Mouse (Mus musculus) cortical plate, adult 2 months (tissue): ENCODE measurements around the gene Stk11. TPM values are rescaled to one million over a fixed set of nuclear protein-coding genes. Genes with fewer than 3 reads are reported as not detected.

ENCODE experiments used
- H3K27ac ChIP-seq: fragments of 200-500 bp; 2 replicates; pipeline ENCODE4 v1.5.1; 2012; ENCODE audit warnings: low read length, control low read depth, inconsistent platforms; ENCODE audit not compliant: insufficient read depth
- H3K4me1 ChIP-seq: fragments of 200-500 bp; 2 replicates; pipeline ENCODE4 v1.6.1; 2011; ENCODE audit warnings: low read length; ENCODE audit not compliant: control insufficient read depth, insufficient read depth
- H3K4me3 ChIP-seq: fragments of 200-500 bp; 2 replicates; pipeline ENCODE4 v1.5.1; 2011; ENCODE audit warnings: mild to moderate bottlenecking, low read length, control low read depth; ENCODE audit not compliant: insufficient read depth
- CTCF ChIP-seq: fragments of 200-500 bp; IDR thresholded peaks from 2 replicates; pipeline ENCODE4 v1.5.1; 2011; ENCODE audit warnings: mild to moderate bottlenecking, control low read depth, low read length; ENCODE audit not compliant: insufficient read depth; ENCODE audit errors: extremely low read depth
- POLR2A ChIP-seq: fragments of 200-500 bp; IDR thresholded peaks from 2 replicates; pipeline ENCODE4 v1.6.1; 2011; ENCODE audit warnings: mild to moderate bottlenecking, low read length, control low read depth; ENCODE audit not compliant: insufficient read depth; ENCODE audit errors: extremely low read depth
- polyA plus RNA-seq: library from polyadenylated mRNA; depleted of rRNA; stranded (reverse); fragments of >200 nt; gene quantifications from 2 replicates; pipeline ENCODE4 v1.2.3, GENCODE M21; 2012; rRNA removed

The Stk11 gene
- 91.8 and 94.2 TPM in 2 replicates for polyA plus RNA-seq

DNA sequence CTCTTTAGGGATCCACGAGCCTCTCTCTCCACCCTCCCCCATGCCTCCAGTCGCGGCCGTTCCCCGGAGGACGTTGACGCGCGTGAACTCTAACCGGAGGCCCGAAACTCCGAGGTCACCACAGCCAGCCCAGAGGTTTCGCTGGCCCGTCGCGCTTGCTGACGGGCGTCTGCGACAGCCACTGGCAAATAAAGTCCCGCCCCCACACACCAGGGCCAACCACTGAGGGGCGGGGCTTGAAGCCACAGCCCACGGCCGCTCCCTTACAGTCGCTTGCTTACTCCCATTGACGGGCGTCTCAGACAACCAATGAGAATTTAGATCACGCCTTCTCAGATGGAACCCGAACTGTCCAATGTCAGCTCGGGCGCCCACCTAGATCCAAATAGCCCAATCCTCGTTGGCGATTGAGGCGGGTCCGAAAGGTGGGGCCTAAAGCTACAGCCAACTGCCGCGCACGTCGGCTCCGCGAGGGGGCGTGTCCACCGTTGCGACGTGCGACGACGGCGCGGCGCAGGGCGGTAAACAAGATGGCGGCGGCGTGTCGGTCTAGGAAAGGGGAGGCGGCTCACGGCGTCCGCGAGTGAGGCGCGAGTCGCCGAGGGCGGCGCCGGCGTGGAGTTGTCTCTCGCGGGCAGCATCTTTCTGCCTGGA lies at the start of gene Stk11:
Gene Stk11 (plus strand): TSS at position 514 of the 654 bp plus-strand sequence.
- Histone ChIP-seq H3K4me1 (peaks cover 3% of the 10 kb centered on the region), H3K4me3 (peak within 1 kb of the TSS; percentile 71), H3K27ac (peak within 1 kb of the TSS; percentile 68)
- no peak for TF ChIP-seq CTCF
- TF ChIP-seq POLR2A = peak; percentile 61; the same call in 1 of the 2 replicates

DNA sequence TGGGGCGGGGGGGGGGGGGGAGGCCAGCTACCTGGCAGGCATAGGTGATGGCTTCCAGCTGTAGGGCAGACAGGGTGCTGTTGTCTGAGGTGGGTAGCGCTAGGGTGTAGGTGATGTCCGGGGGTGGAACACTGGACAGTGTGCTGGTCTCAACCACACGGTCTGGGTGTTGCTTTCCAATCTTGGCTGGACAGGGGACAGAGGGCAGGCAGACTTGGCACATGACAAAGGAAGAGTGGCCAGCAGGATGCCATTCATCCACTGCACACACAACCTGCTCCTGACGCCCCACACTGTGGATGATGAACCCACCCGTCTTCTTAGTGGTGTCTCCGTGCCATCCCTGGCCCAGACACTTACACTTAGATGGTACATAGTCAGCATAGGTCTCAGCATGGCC lies 46.4 kb upstream of the Stk11 start:
- Histone ChIP-seq H3K27ac (no peak overlapping the region), H3K4me1 (peaks cover 4% of the 10 kb centered on the region), H3K4me3 (no peak overlapping the region)
- TF ChIP-seq POLR2A (no peak), CTCF (no peak)

DNA sequence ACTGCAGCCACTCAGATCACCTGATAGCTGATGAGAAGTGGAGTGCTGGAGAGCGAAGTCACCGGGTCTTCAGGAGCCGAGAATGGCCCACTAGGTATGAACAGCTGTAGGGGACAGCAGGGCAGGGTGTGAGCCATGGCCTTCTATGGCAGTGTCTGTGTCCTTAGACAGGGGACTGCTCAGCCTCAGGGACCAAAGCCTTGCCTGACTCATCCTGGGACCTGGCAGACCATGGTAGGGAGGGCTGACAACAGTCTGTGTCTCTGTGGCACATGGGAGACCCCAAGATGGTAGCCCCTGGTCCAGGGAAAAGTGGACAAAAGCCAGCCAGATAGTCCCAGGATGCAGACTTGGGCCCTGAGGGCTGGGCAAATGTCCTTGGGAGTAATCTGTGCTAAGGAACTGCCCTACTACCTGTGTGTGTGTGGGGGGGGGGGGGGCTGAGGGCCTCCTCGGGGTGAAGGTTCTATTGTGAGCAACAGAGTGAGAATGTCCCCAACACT lies 45.6 kb upstream of the Stk11 start:
- H3K4me1 ChIP-seq = peaks cover 4% of the 10 kb centered on the region
- no peak overlapping the region for H3K4me3 ChIP-seq
- H3K27ac ChIP-seq = no peak overlapping the region
- TF ChIP-seq CTCF = no peak
- TF ChIP-seq POLR2A = no peak

DNA sequence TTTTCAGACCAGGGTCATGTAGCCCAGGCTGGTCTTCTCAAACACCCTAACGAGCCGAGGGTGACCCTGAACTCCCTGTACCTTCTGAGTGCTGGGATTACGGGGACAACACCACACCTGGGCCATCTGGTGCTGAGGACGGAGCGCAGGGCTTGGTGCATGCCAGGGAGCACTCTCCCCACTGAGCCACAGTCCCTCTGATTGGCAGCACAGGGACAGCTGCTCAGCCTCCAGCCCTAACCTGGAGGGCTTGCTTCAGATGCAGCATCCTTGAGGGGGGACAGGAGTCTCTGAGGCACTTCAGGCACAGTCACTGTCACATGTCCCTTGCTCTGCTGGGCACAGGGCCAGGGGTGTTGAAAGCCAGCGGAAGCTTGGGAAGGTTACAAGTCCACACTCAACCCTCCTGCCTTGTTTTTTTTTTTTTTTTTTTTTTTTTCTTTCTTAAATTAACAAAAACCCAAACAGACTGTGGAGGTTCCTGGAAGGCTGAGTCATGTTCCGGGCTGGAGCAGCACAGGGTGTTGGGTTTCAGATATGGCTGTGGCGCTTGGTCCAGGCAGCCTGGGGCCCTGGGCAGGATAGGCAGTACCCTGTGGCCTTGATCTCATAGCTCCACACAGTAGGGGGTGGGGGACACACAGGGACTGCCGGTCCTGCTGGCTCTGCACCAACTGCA lies 44.6 kb upstream of the Stk11 start:
- H3K4me1 ChIP-seq = peaks cover 4% of the 10 kb centered on the region
- peak overlapping the region; percentile 19; the same call in 1 of the 2 replicates for H3K27ac ChIP-seq
- H3K4me3 ChIP-seq = no peak overlapping the region
- no peak for TF ChIP-seq POLR2A
- TF ChIP-seq CTCF = no peak

DNA sequence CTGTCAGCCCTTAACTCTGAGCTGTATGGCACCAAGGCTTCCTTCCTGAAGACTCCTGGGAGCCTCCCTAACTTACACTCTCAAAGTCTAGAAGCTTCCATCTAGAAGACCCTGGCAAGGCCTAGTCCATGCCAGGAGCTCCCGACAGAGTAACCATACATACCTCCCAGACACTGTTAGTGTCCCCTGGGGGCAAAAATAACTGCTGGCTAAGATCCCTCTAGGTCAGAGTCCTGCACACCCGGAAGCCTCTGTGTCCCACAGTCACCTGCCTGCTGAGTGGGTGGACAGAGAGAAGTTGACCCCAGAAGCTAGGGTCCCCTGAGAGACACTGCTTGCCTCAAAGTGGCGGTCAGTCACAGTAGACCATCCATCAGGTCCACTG lies 44.1 kb upstream of the Stk11 start:
- Histone ChIP-seq H3K27ac (peak overlapping the region; percentile 19; the same call in 1 of the 2 replicates), H3K4me3 (no peak overlapping the region), H3K4me1 (peaks cover 4% of the 10 kb centered on the region)
- no peak for TF ChIP-seq CTCF
- TF ChIP-seq POLR2A = no peak

DNA sequence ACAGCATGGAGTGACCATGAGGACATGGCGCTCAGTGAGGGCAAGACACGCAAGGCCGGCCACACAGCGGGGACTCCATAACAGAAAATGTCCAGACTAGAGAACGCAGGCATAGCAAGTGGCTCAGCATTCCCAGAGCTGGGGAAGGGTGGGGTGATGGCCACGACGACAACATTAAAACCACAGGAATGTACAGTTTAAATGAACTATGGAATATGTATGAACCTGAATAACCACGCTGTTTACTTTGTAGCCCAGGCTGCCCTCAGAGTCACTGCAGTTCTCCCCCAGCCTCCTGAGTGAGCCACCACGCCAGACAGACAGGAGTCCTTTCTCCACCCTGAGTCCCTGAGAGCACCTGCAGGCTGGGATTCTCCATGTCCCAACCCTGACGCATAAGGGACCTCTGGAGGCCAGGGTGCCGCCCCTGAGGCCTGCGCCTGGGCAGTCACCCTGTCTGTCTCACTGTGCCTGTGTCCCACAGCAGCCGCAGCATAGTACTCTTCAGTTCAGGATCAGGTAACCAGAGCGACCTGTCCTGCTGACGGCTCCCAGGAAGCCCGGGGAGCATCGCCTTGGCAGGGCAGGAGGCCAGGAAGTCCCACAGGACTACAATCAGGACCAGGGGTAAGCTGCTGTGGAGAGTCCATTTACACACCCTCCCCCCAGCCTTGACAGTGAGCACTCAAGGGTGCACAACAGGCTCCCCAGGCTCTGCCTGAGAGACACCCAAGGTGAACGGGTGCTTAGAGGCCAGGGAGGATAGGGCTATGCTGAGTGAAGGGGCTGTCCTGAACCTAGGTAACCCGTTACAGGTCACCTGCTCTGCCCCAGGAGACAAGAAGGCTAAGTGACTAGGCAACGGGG lies 42.7 kb upstream of the Stk11 start:
- Histone ChIP-seq H3K4me3 (no peak overlapping the region), H3K27ac (no peak overlapping the region), H3K4me1 (peaks cover 4% of the 10 kb centered on the region)
- TF ChIP-seq POLR2A (no peak), CTCF (no peak)

DNA sequence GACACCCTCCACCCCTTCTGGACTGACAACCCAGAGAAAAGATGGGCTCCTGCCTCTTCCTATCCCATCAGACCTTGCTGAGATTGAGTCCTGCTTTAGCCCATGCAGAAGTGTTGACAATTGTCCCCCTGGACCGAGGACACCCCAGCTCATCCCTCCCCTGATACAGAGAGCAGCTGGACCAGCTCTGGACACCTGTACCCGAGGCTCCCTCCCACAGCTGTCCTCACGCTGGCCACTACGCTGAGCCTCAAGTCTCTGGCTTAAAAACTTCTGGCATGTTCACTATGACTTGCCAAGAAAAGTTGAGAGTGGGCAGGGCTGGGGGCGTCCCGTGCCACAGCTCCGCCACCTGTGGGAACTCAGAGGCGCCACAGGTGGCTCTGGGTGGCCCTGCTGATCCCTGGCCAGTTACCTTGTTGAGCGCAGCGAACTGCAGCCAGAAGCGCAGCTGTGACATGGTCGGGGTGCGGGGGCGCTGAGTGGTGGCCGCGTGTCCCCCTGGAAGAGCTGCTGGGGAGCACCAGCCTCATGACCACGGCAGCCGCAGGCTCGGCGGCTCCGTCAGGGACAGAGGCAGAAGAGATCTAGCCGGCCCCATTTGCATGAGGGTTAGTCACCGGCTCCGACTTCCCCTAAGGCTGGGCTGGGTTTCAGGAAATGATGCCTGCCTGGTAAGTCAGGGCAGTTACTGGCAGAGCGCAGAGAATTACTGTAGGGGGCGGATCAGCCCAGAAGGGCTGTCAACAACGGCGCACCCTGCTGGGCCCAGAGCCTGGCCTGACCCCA lies 40.6 kb upstream of the Stk11 start:
- Histone ChIP-seq H3K4me3 (no peak overlapping the region), H3K4me1 (peaks cover 4% of the 10 kb centered on the region), H3K27ac (no peak overlapping the region)
- no peak for TF ChIP-seq POLR2A
- TF ChIP-seq CTCF = no peak

DNA sequence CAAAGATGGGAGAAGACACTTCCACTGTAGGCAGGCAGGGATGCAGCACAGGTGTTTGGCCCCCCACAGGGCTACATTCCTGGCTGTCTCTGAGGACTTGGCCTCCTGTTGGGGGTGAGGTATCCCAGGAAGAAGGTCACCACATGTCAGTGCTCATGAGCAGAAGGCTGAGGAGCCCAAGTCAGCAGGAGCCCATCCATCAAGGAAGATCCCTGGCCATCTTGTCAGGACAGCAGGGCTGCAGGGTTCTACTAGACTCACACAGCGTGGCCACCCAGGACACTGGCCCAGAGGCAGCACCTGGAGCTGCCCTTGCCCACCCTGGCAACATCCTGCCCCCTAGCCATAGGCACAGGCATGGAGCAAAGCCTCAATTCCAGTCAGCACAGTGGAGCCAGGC lies 39.7 kb upstream of the Stk11 start:
- TF ChIP-seq POLR2A = no peak
- no peak for TF ChIP-seq CTCF
- Histone ChIP-seq H3K27ac (no peak overlapping the region), H3K4me3 (no peak overlapping the region), H3K4me1 (peaks cover 1% of the 10 kb centered on the region)

DNA sequence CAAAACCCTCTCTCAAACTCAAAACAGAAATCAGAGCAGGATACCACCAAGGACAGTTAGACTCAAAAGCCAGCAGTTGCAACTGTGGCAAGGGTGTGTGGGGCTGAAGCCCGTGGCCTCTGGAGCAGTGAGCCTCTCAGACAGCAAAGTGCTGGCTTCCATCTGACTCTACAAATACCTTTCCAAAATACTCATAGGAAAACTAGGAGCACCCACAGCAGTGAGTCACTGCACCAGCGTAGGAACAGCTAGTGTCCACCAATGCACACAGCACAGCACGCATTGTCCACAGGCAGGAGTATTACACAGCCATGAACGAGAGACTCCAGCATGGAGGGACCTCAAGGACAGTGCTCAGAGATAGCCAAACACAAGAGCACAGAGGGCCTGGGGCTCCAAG lies 39.2 kb upstream of the Stk11 start:
- no peak overlapping the region for H3K27ac ChIP-seq
- no peaks in the 10 kb centered on the region for H3K4me1 ChIP-seq
- H3K4me3 ChIP-seq = no peak overlapping the region
- TF ChIP-seq CTCF = no peak
- TF ChIP-seq POLR2A = no peak
